Mouse (Mus musculus) limb, embryonic 10.5 days (tissue): ENCODE measurements around the gene 4930407I10Rik. TPM values are rescaled to one million over a fixed set of nuclear protein-coding genes. Genes with fewer than 3 reads are reported as not detected.

Source experiments
- DNase-seq: peaks from one replicate; pipeline ENCODE4 v3.0.0-alpha.2; 2017; ENCODE audit warnings: low spot score
- H3K27ac ChIP-seq: fragments of 300-500 bp; sonication (generic); 2 replicates; pipeline ENCODE4 v1.5.1; 2016; ENCODE audit warnings: mild to moderate bottlenecking
- H3K27me3 ChIP-seq: fragments of 300-500 bp; sonication (generic); 2 replicates; pipeline ENCODE4 v1.6.1; 2016; ENCODE audit warnings: low read depth, mild to moderate bottlenecking; ENCODE audit not compliant: poor library complexity, severe bottlenecking
- H3K36me3 ChIP-seq: fragments of 300-500 bp; sonication (generic); 2 replicates; pipeline ENCODE4 v1.6.1; 2016; ENCODE audit warnings: mild to moderate bottlenecking, moderate library complexity
- H3K4me1 ChIP-seq: fragments of 300-500 bp; sonication (generic); 2 replicates; pipeline ENCODE4 v1.6.1; 2016
- H3K4me3 ChIP-seq: fragments of 300-500 bp; sonication (generic); 2 replicates; pipeline ENCODE4 v1.5.1; 2016; ENCODE audit warnings: mild to moderate bottlenecking, moderate library complexity
- H3K9me3 ChIP-seq: fragments of 300-500 bp; sonication (generic); replicated peaks from 2 replicates; pipeline ENCODE4 v1.6.1; 2016; ENCODE audit warnings: mild to moderate bottlenecking
- WGBS: fragments of 180-500 bp; shearing (Covaris S2); methylation state at CpG from one replicate; pipeline ENCODE4 v1.1.7; 2016; 5-methylcytosine and 5-hydroxymethylcytosine counted together
- polyA plus RNA-seq: library from polyadenylated mRNA; unstranded; fragments of >200 nt; fragmentation: Nextera tagmentation; extraction: Ambion mirVana; gene quantifications from 2 replicates; pipeline ENCODE4 v1.2.1, GENCODE M21; 2016

4930407I10Rik gene
- not detected in 2 replicates for polyA plus RNA-seq

DNA sequence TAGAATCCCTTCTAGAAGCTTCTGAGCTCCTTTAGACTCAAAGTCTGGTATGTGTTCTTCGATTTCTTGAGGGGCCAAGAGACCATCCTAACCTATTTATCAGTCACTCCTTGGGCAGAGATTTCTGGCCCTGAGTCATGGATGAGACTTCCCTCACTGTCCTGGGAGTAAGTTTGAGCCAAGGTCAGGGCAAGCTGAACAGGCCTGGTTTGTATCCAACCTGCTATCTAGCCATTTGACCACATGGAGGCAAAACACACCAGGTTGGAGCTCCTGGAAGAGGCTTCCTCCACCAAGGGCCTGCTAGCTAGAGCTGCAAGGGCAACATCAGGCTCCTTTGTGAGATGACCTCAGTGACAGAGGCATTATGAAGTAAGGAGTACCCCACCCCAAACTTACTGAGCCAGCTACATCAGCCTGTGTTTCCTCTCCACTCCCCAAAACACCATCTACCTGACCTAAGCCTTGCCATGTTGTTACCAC lies at the start of gene 4930407I10Rik:
TSS of gene 4930407I10Rik (plus strand) at position 433 of the 483 bp plus-strand sequence.
- Histone ChIP-seq H3K27me3 (peaks cover 20% of the 10 kb centered on the region), H3K36me3 (no peaks in the 10 kb centered on the region), H3K4me3 (no peak within 1 kb of the TSS), H3K4me1 (peaks cover 5% of the 10 kb centered on the region), H3K9me3 (no peaks in the 10 kb centered on the region), H3K27ac (no peak within 1 kb of the TSS)
- WGBS, result 81% methylated on average over 1 of the region's 1 CpGs
- no peak for DNase-seq

DNA sequence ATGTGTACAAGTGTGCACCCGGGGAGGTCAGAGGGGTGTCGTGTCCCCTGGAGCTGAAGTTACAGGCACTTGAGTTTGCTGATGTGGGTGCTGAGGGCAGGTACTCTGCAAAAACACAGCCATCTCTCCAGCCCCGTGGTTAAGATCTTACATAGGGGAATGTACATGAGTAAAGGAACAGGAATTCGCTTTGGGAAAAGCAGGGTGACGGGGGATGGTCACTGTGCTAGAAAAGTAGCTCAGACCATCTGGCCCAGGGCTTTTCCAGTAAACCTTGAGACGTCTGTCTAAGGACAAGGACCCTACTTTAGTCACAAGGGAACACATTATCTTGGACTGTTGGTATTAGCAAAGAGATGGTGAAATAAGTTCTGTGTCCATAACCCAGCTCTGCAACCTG lies 47.0 kb upstream of the 4930407I10Rik start:
- Histone ChIP-seq H3K27ac (no peak overlapping the region), H3K4me3 (no peak overlapping the region), H3K4me1 (peaks cover 18% of the 10 kb centered on the region), H3K27me3 (no peaks in the 10 kb centered on the region), H3K9me3 (no peaks in the 10 kb centered on the region), H3K36me3 (peaks cover 21% of the 10 kb centered on the region)
- no peak for DNase-seq
- WGBS, result 90% methylated on average over 6 of the region's 6 CpGs

DNA sequence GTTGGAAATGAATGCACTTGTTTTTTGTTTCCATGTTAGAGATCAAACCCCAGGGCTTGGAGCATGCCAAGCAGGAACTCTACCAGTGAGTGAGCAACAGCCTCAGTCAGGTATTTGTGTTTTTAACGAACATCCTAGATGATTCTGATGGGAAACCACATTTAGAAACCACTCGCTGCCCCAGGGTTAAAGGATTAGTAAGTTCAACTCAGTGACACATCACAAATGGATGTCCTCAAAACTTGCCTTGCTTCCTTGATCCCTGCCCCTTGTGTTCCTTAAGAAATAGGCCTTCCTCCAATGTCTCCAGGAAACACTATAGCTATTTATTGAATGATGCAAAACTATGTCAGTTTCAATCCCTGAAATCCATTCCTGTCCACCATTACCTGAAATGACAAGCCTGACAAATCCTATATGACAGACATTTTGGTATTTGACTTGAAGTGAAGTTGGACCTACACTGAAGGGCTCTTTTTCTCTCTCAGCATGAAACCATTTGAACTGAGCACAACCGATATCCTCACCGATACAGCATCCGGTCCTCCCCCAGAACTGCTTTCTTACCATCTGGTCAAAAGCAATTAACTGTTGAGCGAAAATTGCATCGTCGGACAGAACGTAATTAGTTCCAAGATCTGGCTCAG lies 44.1 kb upstream of the 4930407I10Rik start:
- peak overlapping the region; percentile 86 for H3K4me3 ChIP-seq
- DNase-seq, result no peak
- peaks cover 23% of the 10 kb centered on the region for H3K36me3 ChIP-seq
- H3K27me3 ChIP-seq, result no peaks in the 10 kb centered on the region
- peak overlapping the region; percentile 85; the same call in 1 of the 2 replicates for H3K27ac ChIP-seq
- peaks cover 19% of the 10 kb centered on the region for H3K4me1 ChIP-seq
- H3K9me3 ChIP-seq, result no peaks in the 10 kb centered on the region
- WGBS, result 17% methylated on average over 9 of the region's 9 CpGs

DNA sequence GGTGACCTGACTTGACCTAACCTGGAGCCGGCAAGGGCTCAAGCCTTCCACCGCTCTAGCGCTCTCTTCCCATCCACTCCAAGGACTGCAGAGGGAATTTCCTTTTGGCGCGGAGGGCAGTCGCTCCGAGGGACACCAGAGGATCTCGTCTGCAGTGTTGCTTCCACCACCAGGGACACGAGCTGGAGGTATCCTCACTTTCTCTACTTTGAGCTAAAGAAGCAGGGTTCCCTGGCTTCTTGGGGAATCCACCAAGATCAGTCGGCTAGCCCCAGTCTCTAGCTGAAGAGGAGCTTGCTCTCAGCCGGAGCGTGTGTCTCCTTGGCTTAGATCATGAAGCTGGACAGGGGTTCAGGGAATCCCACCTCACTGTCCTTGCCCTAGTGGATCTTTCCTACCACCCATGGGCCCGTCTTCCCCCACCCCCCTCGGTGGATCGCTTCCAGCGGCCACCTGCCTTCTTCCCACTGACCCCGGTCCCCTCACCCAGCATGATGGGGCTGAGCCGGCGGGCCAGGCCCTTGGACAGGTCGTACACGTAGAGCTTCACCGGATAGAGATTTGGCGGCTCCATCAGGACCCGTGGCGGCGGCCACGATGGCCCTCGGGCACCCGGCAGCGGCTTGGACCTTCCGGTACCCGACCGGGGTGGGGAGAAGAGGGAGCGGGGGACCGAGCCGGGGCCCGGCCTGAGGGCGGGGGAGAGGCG lies 43.4 kb upstream of the 4930407I10Rik start:
- DNase-seq, result peak; percentile 44
- H3K36me3 ChIP-seq, result peaks cover 30% of the 10 kb centered on the region
- WGBS, result under 1% methylated on average over 39 of the region's 39 CpGs
- H3K4me3 ChIP-seq, result peak overlapping the region; percentile 86
- peak overlapping the region; percentile 85 for H3K27ac ChIP-seq
- H3K4me1 ChIP-seq, result peaks cover 19% of the 10 kb centered on the region
- no peaks in the 10 kb centered on the region for H3K27me3 ChIP-seq
- H3K9me3 ChIP-seq, result no peaks in the 10 kb centered on the region

DNA sequence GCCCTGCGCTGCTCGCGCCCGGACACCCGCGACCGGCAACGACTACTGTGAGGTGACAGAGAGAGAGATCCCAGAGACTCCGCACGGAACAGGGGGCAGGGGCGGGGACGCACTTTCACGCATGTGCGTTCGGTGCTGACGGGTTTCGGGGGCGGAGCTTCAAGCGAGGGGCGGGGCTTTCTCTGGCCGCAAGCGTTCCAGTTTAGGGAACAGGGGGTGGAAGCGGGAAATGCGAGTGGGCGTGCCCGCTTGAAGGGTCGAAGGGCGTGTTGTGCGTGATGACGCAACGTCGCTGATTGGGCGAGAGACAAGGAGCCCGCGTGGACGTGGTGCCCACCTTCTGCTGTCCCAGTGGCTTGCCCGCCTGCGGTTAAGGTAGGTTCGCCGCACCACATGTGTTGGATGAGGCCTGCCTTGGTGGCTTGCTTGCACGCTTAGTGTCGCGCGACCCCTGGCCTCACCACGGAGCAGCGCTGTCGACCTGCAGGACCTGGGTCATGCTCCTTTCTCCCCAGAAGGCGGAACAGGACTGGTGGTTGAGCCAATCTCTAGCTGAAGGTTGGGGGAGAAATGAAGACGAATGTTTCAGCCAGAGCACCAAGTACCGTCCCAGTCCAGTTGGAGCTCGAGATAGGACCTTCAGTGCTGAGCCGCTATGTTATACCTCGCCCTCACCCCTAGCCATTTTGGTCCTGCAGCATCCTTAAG lies 42.7 kb upstream of the 4930407I10Rik start:
- DNase-seq, result peak; percentile 98
- WGBS, result under 1% methylated on average over 53 of the region's 53 CpGs
- Histone ChIP-seq H3K36me3 (peaks cover 37% of the 10 kb centered on the region), H3K4me1 (peaks cover 19% of the 10 kb centered on the region), H3K27me3 (no peaks in the 10 kb centered on the region), H3K9me3 (no peaks in the 10 kb centered on the region), H3K4me3 (peak overlapping the region; percentile 86), H3K27ac (peak overlapping the region; percentile 85)

DNA sequence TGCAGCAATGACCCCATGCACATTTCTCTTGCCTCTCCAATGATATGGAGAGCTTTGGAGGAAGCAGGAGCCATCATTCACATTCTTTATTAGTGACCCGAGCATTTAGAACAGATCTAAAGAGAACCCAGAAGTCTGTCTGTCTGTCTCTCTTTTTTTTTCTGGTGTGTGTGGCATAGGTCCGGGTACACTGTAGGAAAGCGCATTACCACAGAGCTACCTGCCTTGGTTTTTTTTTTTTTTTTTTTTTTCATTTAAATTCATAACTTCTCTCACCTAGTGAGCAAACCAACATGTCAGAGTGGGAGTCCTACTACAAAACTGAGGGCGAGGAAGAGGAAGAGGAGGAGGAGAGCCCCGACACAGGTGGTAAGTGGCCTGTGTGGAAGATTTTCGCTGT lies 42.1 kb upstream of the 4930407I10Rik start:
- H3K36me3 ChIP-seq, result peaks cover 42% of the 10 kb centered on the region
- peaks cover 19% of the 10 kb centered on the region for H3K4me1 ChIP-seq
- no peaks in the 10 kb centered on the region for H3K9me3 ChIP-seq
- DNase-seq, result no peak
- 32% methylated on average over 6 of the region's 6 CpGs for WGBS
- peak overlapping the region; percentile 86 for H3K4me3 ChIP-seq
- peak overlapping the region; percentile 85 for H3K27ac ChIP-seq
- H3K27me3 ChIP-seq, result no peaks in the 10 kb centered on the region

DNA sequence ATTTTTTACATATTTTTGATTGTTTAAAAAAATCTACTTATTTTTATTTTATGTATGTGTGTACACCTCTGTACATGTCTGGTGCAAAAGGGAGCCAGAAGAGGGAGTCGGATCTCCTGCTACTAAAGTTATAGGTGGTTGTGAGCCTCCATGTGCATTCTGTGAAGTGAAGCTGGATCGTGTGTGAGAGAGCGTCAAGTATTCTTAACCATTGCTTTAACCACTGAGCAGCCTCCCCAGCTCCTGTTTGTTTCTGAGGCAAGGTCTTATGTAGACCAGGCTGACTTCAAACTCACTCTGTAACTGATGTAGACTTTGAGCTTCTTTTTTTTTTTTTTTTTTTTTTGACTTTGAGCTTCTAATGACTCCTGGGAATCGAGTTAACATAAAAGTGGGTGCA lies 41.5 kb upstream of the 4930407I10Rik start:
- Histone ChIP-seq H3K4me3 (peak overlapping the region; percentile 86; the same call in 1 of the 2 replicates), H3K36me3 (peaks cover 42% of the 10 kb centered on the region), H3K27me3 (no peaks in the 10 kb centered on the region), H3K27ac (no peak overlapping the region), H3K4me1 (peaks cover 19% of the 10 kb centered on the region), H3K9me3 (no peaks in the 10 kb centered on the region)
- WGBS, result 86% methylated on average over 4 of the region's 4 CpGs
- DNase-seq, result no peak

DNA sequence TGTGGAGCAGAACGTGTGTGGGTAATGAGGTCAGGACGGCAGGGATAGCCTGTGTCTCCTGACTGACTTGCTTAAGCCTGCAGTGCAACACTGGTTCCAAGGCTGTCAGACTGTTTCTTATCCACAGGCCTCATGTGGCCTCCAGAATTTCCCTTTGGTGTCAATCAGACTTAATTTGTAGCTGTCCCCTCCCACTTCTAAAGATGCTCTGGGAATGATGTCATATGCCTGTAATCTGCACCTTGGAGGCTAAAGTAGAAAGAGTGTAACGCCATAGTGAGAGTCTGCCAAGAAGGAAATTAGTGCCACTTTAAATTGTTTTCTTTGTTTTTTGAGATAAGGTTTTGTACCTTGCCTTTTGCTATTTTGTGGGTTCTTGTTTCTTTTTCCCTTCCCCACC lies 39.7 kb upstream of the 4930407I10Rik start:
- Histone ChIP-seq H3K27me3 (no peaks in the 10 kb centered on the region), H3K27ac (no peak overlapping the region), H3K9me3 (no peaks in the 10 kb centered on the region), H3K36me3 (peaks cover 59% of the 10 kb centered on the region), H3K4me1 (peaks cover 17% of the 10 kb centered on the region), H3K4me3 (no peak overlapping the region)
- DNase-seq, result no peak
- WGBS, result 82% methylated on average over 3 of the region's 3 CpGs

DNA sequence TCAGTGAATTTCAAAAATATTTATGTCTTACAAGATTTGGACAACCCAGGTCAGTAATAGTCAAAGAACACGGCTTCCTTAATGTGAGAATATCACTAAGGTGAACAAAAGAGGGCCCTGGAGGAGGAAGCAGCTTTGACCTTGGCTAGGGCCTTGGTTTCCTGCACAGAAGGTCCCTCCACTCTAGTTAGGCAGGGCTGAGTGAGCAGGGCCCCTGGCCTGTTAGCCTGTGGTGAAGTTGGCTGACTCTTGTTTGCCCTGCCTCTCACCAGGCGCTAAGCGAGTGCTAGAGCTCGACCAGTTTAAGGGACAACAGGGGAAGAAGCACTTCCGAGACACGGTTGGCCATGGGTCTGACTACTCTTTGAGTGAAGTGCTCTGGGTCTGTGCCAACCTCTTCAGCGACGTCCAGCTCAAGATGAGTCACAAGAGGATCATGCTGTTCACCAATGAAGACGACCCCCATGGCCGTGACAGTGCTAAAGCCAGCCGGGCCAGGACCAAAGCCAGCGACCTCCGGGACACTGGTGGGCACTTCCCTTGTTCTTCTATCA lies 36.3 kb upstream of the 4930407I10Rik start:
- H3K36me3 ChIP-seq, result peaks cover 92% of the 10 kb centered on the region
- H3K4me1 ChIP-seq, result no peaks in the 10 kb centered on the region
- no peak overlapping the region for H3K27ac ChIP-seq
- H3K9me3 ChIP-seq, result no peaks in the 10 kb centered on the region
- 94% methylated on average over 13 of the region's 13 CpGs for WGBS
- no peaks in the 10 kb centered on the region for H3K27me3 ChIP-seq
- no peak for DNase-seq
- no peak overlapping the region for H3K4me3 ChIP-seq

DNA sequence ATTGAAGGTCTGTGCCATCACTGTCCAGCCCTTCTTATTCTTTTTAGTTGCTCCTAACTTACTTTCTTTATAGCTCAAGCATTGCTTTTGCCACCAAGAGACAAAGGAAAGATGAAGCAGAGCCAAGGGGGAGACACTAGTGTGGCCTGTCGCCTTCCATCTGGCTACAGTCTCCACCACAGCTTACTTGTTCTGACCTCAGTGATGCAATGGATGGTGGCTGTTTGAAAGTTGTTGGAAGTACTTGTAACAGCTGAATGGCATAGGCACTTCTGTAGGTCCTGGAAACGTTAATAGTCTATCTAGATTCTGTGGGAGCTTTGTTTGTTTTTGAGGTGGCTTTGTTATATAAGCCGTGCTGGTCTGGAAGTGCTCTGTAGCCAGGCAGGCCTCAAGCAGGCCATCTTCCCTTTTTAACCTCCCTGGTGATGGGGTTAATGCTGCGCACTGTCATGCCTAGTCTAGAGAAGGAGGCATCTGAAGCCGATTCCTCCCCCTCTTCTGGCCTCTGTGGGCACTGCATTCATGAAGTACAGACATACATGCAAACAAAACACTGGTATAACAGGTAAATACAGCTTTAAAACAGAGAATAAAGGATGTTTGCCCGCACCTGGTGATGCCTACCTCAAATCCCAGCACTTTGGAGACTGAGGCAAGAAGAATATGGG lies 34.9 kb upstream of the 4930407I10Rik start:
- Histone ChIP-seq H3K9me3 (no peaks in the 10 kb centered on the region), H3K4me3 (no peak overlapping the region), H3K36me3 (peaks cover 100% of the 10 kb centered on the region), H3K27me3 (no peaks in the 10 kb centered on the region), H3K27ac (no peak overlapping the region), H3K4me1 (no peaks in the 10 kb centered on the region)
- no peak for DNase-seq
- 93% methylated on average over 6 of the region's 6 CpGs for WGBS

DNA sequence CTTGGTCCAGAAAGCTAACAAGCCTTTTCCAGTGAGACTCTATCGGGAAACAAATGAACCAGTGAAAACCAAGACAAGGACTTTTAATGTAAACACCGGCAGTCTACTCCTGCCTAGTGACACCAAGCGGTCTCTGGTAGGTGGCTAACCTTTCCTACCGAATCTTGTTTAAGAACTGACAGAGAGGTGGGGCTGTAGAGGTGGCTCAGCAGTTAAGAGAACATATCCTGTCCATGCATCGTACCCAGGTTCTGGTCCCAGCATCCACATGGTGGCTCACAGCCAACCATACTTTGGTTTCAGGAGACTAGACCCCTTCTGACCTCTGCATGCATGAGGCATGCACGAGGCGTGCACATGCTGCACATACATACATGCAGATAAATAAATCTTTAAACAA lies 31.7 kb upstream of the 4930407I10Rik start:
- Histone ChIP-seq H3K27ac (no peak overlapping the region), H3K9me3 (no peaks in the 10 kb centered on the region), H3K4me3 (no peak overlapping the region), H3K27me3 (no peaks in the 10 kb centered on the region), H3K4me1 (no peaks in the 10 kb centered on the region), H3K36me3 (peaks cover 100% of the 10 kb centered on the region)
- DNase-seq, result no peak
- 94% methylated on average over 7 of the region's 7 CpGs for WGBS

DNA sequence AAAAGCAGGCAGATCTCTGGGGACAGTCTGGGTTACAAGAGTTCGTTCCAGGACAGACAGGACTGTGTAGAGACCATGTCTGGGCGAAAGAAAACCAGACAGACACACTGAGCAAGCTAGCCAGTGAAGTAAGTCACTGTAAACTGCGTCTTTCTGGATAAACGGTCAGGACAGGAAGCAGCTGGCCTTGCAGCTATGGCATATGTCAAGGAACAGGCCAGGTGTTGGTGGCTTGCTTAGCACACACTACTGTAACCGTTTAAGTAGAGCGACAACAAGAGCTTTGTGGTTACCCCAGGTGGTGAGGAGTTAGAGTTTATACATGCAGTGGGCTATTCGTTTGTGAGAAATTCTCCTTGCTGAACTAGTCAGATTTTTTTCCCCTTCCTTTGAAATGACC lies 31.2 kb upstream of the 4930407I10Rik start:
- Histone ChIP-seq H3K4me3 (no peak overlapping the region), H3K9me3 (no peaks in the 10 kb centered on the region), H3K27me3 (no peaks in the 10 kb centered on the region), H3K27ac (no peak overlapping the region), H3K36me3 (peaks cover 100% of the 10 kb centered on the region), H3K4me1 (no peaks in the 10 kb centered on the region)
- DNase-seq, result no peak
- WGBS, result 93% methylated on average over 7 of the region's 7 CpGs
